Mouse (Mus musculus): ENCODE results near the gene Megf6. TPM values are rescaled to one million over a fixed set of nuclear protein-coding genes. Genes with fewer than 3 reads are reported as not detected.

Megf6 gene
- polyA plus RNA-seq, 1 experiment, result 5.4 TPM

DNA sequence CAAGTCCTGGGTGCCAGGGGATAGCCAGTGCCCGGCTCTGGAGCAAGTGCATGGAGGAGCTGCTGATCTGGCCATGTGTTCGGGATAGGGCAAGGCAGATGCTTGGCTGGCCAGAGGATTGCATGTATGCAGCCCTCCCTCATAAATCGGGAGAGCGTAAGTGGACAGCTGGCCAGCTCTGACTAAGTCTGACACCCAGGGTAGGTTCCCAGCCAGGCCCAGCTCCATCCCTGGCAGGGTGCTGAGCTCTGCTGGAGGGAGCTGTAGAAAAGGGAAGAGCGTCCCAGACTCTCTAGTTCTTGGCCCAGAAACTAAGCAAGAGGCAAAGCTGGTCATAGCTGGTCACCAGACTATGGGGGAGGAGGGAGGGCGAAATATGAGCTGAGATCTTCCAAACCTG lies 38.5 kb downstream of the Megf6 start:
- DNase-seq (ENCODE audit: extremely low spot score in 1 of 2, low spot score in 1 of 2), result no peak

DNA sequence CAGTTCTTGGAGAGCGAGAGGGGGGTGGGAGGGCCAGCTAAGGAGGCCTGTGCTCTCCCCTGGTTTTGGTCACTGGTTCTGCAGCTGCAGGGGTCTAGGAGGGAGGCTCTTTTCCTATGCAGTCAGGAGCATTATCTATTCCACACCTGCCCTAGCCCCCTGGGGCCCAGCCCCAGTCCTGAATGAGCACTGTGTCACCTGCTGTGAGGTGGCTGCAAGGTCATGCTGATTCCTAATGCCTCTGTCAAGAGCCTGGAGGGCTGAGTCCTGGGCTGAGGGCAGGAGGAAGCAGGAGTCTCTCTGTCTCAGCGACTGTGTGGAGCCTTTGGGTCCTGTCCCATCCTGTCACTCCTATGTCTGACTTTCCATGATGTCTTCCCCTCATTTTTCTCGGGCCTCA lies 39.3 kb downstream of the Megf6 start:
- no peak for DNase-seq (ENCODE audit: extremely low spot score in 1 of 2, low spot score in 1 of 2)

DNA sequence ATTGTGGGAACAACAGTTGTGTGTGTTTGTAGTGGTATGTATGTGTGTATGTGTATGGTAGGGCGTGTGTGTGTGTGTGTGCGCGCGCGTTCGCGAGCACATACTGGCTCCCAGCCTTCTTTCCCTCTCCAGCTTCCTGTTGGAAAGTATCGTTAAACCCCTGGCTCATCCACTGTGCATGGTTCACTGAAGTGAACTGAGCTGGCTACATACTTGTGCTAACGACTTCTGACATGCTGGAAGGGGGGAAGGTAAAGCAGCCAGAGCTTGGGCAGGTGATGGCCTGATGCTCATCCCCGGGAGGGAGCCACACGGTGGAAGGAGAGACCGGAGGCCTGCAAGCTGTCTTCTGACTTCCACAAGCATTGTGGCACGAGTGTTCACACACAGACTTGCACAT lies 40.9 kb downstream of the Megf6 start:
- no peak for DNase-seq (ENCODE audit: extremely low spot score in 1 of 2, low spot score in 1 of 2)

DNA sequence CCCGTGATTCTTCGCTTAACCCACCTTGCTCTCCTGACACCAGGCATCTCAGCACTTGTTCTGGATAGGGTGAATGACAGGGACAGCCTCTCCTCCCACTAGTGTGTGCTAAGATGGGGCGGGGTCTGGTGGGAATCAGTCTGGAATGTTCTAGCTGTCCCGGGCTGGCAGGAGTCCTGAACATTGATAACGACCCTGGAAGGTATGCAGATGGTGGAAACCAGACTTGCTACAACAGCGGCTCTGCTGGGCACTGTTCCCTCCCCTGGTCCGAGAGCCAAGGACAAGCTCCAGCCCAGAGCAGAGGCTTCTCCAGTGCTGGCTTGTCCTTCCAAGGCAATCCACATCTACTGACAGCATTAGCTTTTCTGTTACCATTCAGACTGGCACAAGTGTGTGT lies 43.1 kb downstream of the Megf6 start:
- no peak for DNase-seq (ENCODE audit: extremely low spot score in 1 of 2, low spot score in 1 of 2)

DNA sequence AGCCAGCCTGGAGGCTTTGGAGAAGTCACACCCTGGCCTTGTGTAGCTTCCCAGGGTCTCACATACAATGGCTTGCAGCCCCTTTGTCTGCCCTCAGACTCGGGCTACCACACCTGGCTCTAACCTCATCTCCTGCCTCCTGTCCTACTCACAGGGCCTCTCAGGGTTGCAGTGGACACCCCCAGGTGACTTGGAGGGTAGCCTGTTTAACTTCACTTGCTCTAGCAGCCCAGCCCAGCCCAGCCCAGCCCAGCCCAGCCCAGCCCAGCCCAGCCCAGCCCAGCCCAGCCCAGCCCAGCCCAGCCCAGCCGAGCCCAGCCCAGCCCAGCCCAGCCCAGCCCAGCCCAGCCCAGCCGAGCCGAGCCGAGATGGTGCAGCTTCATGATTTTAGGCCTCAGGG lies 43.5 kb downstream of the Megf6 start:
- no peak for DNase-seq (ENCODE audit: extremely low spot score in 1 of 2, low spot score in 1 of 2)

DNA sequence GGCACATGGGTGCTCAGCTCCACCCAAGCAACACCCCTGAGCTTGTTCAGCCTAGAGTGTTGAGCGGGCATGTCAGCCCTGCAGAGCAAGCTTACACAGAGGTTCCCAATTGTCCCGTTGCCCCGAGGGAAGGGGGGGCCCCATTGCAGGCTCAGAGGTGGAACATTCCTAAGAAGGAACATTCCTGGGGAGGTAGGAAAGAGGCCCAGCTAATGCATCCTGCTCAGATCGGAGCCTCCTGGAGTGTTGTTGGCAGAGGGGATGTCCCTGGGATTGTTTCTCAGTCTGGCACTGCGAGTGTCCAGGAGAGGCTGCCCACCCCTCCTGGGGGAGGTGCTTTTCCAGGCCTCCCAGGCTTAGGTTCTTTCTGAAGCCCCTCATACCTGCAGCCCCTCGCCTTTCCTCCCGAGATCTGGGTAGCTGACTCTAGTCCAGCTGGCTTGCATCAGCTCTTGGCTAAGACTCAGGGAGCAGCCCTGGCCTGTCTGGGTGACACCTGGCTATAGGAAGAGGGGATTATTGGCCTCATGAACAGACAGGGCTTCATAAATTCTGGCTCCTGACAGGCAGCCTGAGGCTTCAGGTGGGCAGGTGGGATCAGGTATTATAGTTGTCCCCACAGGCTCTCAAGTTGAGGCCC lies 47.3 kb downstream of the Megf6 start:
- DNase-seq (ENCODE audit: extremely low spot score in 1 of 2, low spot score in 1 of 2), result no peak

DNA sequence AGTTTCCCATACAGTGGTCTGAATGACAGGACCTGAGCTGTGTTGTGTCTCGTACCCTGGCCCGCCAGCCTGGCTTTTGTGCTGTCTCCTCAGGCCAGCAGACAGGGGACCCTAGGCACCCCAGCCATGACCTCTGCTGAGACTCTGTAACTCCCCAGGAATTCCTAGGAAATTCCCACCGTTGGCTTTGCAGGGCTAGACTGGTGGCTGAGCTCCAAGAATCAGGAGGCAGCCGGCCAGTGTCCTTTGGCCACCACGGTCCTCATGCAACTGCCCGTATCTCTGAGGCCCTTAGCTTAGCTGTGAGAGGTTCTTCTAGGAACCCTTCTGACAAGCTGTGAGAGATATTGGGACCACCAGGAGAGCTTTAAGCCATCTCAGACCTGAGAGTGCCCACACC lies 52.2 kb downstream of the Megf6 start:
- no peak for DNase-seq (ENCODE audit: extremely low spot score in 1 of 2, low spot score in 1 of 2)

DNA sequence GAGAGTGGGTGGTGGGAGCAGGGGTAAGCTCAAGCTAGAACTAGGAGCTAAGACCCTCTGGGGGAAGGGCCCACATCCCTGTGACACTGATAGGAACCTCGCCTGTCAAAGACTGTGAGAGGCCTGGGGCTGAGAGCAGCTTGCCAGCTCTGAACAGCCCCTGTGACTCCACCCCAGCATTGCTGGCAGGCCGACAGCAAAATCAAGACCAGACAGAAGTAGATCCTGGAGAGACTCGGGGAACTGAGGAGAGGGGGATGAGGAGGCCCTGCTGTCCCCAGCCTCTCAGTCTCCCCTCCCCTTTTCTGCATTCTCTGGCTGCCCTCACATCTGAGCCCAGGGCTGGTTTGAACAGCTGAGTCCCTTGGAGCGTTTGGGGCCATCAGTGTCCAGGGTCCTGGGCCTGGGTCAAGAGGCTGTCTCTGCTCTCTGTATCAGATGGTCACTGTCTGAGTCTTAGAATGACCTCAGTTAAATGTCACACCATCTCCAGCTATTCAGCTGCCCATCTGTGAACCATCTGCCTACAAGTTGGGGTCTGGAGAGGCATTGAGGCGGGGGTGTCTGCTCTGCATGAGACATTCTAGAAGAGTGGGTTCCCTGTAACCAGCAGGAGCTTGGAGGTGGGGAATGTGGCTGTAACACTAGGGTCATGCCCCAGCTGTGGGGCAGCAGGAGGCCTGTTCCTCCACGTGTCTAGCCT lies 53.9 kb downstream of the Megf6 start:
- no peak for DNase-seq (ENCODE audit: extremely low spot score in 1 of 2, low spot score in 1 of 2)

DNA sequence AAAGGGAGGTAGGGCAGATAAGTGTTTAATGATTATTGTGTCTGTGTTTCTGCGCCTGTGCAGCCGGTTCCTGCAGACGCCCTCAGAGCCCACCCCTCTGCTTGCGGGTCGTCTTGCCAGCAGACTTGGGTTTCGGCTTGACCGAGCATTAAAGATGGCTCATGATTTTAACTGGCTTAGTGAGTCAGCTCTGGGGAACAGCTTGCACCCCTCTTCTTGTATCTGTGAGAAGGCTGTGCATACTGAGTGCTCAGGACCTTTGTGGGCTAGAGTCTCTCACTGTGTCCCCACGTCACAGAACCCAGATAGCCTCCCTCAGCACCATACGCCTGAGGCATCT lies 54.4 kb downstream of the Megf6 start:
- DNase-seq (ENCODE audit: extremely low spot score in 1 of 2, low spot score in 1 of 2), result no peak

DNA sequence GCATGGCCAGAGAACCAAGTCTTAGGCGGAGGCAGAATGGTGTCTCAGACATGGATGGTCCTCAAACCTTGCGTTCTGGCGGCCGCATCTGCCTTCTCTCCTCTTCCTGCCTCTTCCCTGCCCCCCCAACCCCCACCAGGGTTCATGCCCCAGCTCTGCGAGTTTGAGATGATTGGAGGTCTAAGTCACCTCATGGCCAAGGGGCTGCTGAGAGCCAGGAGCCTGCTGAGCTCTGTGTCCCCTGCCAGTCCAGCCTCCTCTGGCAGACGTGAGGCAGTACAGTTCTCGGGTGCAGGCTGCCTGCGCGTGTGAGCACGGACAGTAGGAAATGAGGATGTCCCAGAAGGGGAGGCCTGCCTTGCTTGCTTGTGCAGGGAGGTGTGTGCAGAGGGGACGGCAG lies 56.1 kb downstream of the Megf6 start:
- no peak for DNase-seq (ENCODE audit: extremely low spot score in 1 of 2, low spot score in 1 of 2)

DNA sequence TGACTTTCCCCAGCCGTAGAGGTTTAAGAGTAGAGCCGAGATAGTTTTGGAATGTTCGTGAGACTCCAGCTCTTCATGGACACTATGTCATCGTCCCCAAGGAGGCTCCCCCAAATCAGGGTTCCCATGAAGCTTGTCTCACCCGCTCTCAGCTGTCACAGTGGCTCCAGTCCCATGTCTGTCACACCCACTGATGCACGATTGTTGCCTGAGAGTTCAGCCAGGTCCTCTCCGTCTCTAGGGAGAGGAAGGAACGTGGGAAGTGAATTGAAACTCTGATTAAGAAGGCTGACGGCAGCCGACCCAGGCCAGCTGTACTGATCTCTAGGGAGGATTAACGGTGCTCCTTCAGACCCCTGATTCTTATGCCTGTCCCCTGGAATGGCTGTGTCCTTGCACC lies 57.8 kb downstream of the Megf6 start:
- DNase-seq (ENCODE audit: extremely low spot score in 1 of 2, low spot score in 1 of 2), result no peak

DNA sequence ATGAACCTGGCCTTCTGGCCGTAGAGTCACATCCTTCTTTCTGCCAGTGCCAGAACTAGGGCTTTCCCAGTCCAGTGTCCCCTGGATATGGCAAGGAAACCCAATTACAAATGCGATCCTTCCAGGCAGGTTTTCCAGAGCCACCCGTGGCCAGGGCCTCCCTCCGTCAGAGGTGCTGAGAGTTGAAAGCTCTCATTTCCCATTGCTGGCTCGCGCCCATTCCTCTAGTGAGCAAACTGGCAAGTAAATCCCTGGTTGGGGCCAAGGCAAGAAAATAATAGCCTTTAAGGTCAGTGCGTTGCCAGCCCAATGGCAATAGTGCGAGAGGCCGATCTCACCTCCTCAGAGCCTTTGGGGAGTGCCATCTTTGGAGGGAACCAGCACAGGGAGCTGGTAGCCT lies 59.0 kb downstream of the Megf6 start:
- DNase-seq (ENCODE audit: extremely low spot score in 1 of 2, low spot score in 1 of 2), result no peak

DNA sequence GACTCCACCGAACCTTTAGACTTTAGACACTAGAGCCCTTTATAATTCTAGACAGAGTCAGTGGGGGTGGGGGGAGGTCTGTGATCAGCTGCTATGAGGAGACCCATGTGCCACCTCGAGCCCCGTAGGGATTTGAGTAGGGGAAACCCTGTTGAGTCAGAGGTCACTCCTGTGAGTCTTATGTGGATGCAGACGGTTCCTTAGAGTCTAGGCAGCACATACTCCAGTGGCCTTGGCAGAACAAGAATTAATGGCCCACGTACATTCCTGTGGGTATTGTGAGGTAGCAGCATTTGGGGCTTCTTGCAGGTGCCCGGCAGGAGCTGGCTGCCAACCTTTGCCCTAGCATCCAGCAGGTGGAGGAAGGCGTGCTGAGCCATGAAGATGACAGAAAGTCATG lies 60.9 kb downstream of the Megf6 start:
- no peak for DNase-seq (ENCODE audit: extremely low spot score in 1 of 2, low spot score in 1 of 2)

DNA sequence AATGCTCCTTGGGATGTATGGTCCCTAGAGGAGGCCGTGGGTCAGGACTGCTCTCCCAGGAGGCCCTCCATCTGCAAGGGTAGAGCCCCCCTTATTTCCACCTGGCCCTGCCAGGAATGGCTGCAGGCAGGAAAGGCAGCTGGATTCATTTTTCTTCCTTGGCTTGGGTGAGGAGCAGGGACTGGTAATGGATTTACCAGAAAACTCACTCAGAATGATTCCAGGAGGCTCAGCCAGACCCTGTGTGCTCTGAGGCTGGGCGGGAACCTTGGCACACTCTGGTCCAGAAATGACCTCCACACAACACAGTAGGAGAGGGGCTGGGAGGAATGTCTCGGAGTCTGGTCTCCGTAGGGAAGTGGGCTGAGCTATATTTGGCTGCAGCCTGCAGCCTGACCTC lies 61.8 kb downstream of the Megf6 start:
- DNase-seq (ENCODE audit: extremely low spot score in 1 of 2, low spot score in 1 of 2), result no peak

DNA sequence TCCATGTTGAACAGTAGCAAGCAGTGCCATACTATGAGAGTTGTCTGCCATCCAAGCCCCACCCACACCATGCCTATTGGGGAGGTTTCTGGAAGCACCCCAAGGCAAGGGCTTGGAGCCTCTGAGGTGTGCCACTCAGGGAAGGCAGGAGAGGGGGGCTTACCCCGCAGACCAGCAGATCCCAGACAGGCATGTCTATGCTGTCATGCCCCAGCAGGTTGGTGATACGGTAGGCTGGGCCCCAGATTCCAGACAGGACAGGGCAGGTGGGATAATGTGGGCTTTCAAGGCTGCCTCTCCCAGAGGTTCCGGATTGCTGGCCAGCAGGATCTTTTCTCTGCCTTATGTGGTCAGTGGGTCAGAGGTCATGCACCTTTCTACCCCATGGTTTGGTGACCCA lies 65.5 kb downstream of the Megf6 start:
- DNase-seq (ENCODE audit: extremely low spot score in 1 of 2, low spot score in 1 of 2), result no peak

DNA sequence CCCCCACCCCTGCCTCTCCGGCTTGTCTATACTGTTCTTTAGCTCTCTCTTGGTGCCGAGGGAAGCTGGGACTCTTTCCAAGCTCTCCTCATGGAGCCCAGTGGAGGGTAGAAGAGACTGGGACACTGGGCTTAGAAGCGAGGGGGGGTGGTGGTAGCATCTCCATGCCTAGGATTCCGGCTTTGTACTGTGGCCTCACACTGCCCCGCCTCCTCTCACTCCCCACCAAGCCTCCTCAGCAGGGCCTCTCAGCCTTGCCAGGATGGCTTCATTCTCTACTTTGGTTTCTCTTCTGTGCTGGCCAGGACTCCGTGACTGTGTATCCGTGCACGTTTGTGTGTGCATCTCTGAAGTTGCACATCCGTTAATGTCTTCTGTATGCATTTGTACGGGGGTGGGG lies 66.4 kb downstream of the Megf6 start:
- no peak for DNase-seq (ENCODE audit: extremely low spot score in 1 of 2, low spot score in 1 of 2)

DNA sequence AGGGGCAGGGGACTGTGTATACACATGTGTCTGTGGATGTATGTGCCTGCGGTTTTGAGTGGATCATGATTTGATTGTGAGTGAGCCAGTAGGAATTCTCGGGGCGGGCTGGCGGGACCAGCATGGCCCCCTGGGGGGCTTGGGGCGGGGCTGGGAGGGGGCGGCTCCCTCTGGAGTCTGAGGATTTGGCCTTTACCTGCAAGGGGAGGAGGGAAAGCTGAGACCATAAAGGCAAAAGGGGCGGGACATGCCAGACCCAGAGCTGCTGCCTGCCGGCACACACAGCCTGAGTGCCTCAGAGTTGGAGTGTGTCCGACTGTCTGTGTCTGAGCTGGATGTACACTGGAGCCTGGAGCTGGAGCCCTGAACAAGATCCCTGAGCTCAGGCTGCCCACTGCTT lies 66.8 kb downstream of the Megf6 start:
- no peak for DNase-seq (ENCODE audit: extremely low spot score in 1 of 2, low spot score in 1 of 2)

DNA sequence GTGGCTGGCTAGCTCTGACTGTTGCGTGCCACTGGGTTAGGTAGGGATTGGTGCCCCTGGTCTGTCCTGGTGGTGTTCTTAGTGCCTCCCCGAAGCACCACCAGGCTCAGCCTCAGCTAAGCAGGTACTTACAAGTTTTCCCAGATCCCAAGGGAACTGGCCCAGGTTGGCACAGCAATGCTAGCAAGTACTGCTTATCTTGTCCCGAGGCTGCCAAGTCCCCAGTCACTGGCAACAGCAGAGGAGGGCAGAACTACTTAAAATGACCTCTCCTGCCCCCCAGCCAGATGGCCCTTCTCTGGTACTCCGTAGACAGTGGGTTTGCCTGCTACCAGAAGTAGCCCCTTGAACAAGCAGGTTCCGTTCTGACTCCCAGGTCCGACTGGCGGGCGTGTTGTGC lies 68.7 kb downstream of the Megf6 start:
- no peak for DNase-seq (ENCODE audit: extremely low spot score in 1 of 2, low spot score in 1 of 2)

DNA sequence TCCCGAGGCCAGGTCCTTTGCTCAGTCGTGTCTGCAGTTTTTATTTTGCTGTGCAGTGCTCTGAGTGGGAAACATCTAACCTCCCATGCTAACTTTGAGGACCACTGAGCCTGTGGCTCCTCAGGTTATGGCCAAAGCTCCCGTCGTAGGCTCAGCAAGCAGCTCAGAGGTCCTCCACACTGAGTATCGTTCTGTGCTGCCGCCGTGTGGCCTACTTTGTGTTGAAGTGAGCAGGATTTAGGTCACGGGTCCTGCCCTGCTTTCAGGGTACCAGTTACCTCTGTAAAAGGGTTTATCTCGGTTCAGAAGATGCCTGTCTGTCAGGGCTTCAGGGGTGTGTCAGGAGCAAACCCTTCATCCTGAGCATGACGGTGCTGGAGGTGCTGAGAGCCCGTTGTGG lies 70.1 kb downstream of the Megf6 start:
- no peak for DNase-seq (ENCODE audit: extremely low spot score in 1 of 2, low spot score in 1 of 2)

DNA sequence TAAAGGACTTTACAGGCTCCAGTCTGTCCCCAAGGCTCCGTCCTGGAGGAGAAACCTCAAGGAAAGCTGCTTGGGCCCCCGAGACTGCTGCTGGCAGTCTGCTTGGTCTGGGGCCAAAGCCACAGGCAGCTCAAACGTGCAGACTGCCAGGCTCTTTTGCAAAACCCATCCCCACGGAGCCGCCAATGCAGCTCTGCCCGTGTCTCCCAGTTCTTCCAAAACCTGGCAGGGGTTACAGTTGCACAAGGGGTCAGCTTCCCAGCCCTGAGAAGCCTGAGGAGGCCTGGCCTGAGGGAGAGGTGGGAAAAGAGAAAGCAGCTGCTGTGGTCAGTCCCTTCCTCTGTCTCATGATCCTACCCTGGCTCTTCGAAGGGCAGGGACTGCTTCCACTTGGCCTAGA lies 74.8 kb downstream of the Megf6 start:
- DNase-seq (ENCODE audit: extremely low spot score in 1 of 2, low spot score in 1 of 2), result no peak

DNA sequence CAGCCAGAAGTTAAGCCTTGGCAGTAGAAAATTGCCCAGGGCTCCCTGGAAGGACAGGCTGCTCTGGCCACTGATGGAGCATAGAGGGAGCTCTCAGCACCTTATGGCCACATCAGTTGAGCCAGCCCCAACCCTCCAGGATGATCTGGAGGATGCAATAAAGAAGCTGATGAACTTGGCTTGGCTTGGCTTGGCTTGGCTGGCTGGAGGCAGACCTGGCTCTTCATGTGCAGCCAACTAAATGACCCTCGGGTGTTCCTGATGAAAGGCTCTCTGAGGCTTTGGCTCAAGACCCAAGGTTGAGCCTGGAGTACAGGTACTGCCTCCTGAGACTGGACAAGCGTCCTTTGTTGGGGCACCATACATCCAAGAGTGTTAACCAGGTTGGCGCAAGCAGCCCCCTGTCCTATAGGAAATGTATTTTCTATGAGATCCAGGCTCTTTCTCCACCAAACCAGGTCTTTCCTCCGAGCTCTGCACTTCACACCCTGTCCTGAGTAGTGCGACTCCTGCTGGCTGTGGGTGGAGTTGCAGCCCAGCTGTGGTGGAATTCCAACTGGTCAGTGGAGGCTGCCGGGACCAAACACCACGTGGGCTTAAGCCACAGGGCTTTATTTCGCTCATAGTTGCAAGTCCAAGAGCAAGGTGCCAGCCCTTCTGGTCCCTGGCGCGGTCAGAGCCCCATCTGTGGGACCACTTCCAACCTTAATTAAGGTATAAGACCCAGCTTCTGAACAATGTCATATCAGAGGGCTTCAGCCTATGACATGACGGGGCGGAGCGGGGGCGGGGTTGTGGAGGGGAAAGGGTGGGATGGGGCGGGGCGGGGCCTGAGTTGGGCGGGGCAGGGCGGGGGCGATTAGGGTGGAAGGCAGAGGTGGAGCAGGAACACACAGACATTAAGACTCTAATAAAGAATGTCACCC lies 75.8 kb downstream of the Megf6 start:
- DNase-seq (ENCODE audit: extremely low spot score in 1 of 2, low spot score in 1 of 2), result peak in 1 of 2 experiments; percentile 70

All from frontal cortex, adult 2 months (tissue).